Mouse (Mus musculus) kidney, postnatal 0 days (tissue): Measurements from ENCODE around the gene Mrpl24. TPM values are rescaled to one million over a fixed set of nuclear protein-coding genes. Genes with fewer than 3 reads are reported as not detected.
A peak's percentile ranks its signal among the peaks of the same experiment; 100 is the strongest.

ENCODE experiments used
- ATAC-seq: fragments of 200-750 bp; cut with Nextera tagmentation; replicated peaks from 2 replicates; pipeline ENCODE4 v1.8.0; 2017; ENCODE audit warnings: low read depth, moderate number of reproducible peaks, moderate TSS enrichment, moderate library complexity; ENCODE audit not compliant: low FRiP score
- DNase-seq: peaks from one replicate; pipeline ENCODE4 v3.0.0-alpha.2; 2016; ENCODE audit warnings: low spot score
- H3K27ac ChIP-seq: fragments of 300-500 bp; sonication (generic); 2 replicates; pipeline ENCODE4 v1.5.1; 2014; ENCODE audit warnings: mild to moderate bottlenecking
- H3K27me3 ChIP-seq: fragments of 300-500 bp; sonication (generic); 2 replicates; pipeline ENCODE4 v1.6.1; 2014; ENCODE audit warnings: low read length, mixed read lengths; ENCODE audit not compliant: insufficient read depth
- H3K36me3 ChIP-seq: fragments of 300-500 bp; sonication (generic); 2 replicates; pipeline ENCODE4 v1.6.1; 2014; ENCODE audit warnings: low read length, mixed read lengths; ENCODE audit not compliant: insufficient read depth
- H3K4me1 ChIP-seq: fragments of 300-500 bp; sonication (generic); replicated peaks from 2 replicates; pipeline ENCODE4 v1.6.1; 2014; ENCODE audit warnings: antibody characterized with exemption, low read length, mixed read lengths; ENCODE audit not compliant: insufficient read depth
- H3K4me2 ChIP-seq: fragments of 300-500 bp; sonication (generic); 2 replicates; pipeline ENCODE4 v1.6.1; 2014; ENCODE audit warnings: mild to moderate bottlenecking, low read length, moderate library complexity, mixed read lengths
- H3K4me3 ChIP-seq: fragments of 300-500 bp; sonication (generic); replicated peaks from 2 replicates; pipeline ENCODE4 v1.5.1; 2014; ENCODE audit warnings: low read depth, low read length
- H3K9ac ChIP-seq: fragments of 300-500 bp; sonication (generic); 2 replicates; pipeline ENCODE4 v1.6.1; 2014; ENCODE audit warnings: low read depth, low read length
- H3K9me3 ChIP-seq: fragments of 300-500 bp; sonication (generic); replicated peaks from 2 replicates; pipeline ENCODE4 v1.6.1; 2016; ENCODE audit warnings: low read length, inconsistent platforms, mixed read lengths
- CTCF ChIP-seq: IDR thresholded peaks from 2 replicates; pipeline ENCODE4 v1.5.1; 2016; ENCODE audit warnings: antibody characterized with exemption, low read depth, mild to moderate bottlenecking, moderate library complexity
- WGBS: fragments of 180-500 bp; shearing (Covaris S2); extraction: QIAGEN DNeasy Blood & Tissue Kit; methylation state at CpG from one replicate; pipeline ENCODE4 v1.1.7; 2014; 5-methylcytosine and 5-hydroxymethylcytosine counted together
- polyA plus RNA-seq: library from polyadenylated mRNA; unstranded; fragments of >200 nt; fragmentation: Nextera tagmentation; extraction: Ambion mirVana; gene quantifications from 2 replicates; pipeline ENCODE4 v1.2.1, GENCODE M21; 2015

Mrpl24 gene
- polyA plus RNA-seq, 1 experiment from 2014 or later = 88.1 TPM

DNA sequence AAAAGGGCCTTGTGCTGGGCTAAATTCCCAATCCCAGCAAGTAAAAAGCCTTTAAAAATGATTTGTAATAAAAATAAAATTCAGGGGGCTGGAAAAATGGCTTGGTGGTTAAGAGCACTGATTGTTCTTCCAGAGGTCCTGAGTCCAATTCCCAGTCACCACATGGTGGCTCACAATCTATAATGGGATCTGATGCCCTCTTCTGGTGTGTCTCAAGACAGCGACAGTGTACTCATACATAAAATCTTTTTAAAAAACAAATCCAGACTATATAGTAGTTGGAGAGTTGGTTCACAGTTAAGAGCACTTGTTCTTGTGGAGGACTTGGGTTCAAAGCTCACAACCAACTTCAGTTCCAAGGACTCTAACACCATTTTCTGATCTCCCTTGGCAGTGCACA lies 2.3 kb upstream of the Mrpl24 start:
- Histone ChIP-seq H3K27ac (no peak overlapping the region), H3K9me3 (no peaks in the 10 kb centered on the region), H3K4me2 (no peak overlapping the region), H3K27me3 (no peaks in the 10 kb centered on the region), H3K9ac (no peak overlapping the region), H3K4me1 (peaks cover 4% of the 10 kb centered on the region; the same call in 1 of the 2 replicates), H3K36me3 (peaks cover 38% of the 10 kb centered on the region), H3K4me3 (no peak overlapping the region)
- peak; percentile 37; the same call in 1 of the 2 replicates for TF ChIP-seq CTCF
- DNase-seq (no peak), ATAC-seq (no peak)
- WGBS = 92% methylated on average over 1 of the region's 1 CpGs

DNA sequence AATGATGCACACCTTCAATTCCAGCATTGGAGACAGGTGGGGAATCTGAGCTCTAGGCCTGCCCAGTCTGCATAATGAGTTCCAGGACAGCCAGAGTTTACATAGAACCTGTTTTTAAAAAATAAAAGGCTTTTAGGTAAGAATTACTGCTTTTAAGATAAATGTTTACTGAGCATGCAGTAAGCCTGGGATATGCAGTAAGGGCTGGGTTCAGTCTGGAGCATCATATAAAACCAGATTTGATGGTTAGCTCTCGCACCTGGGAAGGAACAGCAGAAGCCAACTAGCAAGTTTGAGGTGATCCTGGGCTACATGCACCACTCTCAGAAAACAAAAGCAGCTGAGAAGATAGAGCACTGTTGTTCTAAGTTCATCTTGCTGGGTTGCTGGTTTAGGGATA lies 755 bp upstream of the Mrpl24 start:
- 97% methylated on average over 1 of the region's 1 CpGs for WGBS
- H3K4me1 ChIP-seq = peaks cover 4% of the 10 kb centered on the region; the same call in 1 of the 2 replicates
- no peaks in the 10 kb centered on the region for H3K27me3 ChIP-seq
- H3K9me3 ChIP-seq = no peaks in the 10 kb centered on the region
- no peak for ATAC-seq
- DNase-seq = no peak
- H3K36me3 ChIP-seq = peaks cover 49% of the 10 kb centered on the region
- H3K27ac ChIP-seq = no peak overlapping the region
- H3K4me2 ChIP-seq = peak overlapping the region; percentile 22; the same call in 1 of the 2 replicates
- TF ChIP-seq CTCF = no peak
- H3K4me3 ChIP-seq = no peak overlapping the region
- H3K9ac ChIP-seq = no peak overlapping the region

DNA sequence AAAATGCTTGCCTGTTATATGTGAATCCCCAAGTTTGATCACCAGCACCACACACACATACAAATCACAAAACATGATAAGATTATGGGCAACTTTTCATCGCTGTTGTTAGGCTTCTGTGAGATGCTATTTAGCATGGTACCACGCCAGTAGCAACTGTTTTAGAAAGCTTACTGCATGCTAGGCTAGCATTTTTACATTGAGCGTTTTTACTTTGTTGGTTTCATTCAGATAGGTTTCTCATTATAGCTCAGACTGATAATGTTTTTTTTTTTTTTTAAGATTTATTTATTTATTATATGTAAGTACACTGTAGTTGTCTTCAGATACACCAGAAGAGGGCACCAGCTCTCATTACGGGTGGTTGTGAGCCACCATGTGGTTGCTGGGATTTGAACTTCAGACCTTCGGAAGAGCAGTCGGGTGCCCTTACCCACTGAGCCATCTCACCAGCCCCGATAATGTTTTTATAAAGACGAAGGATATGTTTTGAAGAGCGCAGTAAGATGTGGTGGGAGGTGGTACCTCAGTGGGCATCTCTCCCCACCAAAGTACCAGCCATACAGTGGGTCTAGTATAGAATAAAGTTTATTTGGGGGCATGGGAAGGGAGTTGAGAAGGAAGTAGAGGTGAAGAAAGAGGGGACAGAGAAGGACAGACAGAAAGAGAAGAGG lies 1.1 kb downstream of the Mrpl24 start:
- WGBS = 64% methylated on average over 9 of the region's 9 CpGs
- H3K27me3 ChIP-seq = no peaks in the 10 kb centered on the region
- DNase-seq (no peak), ATAC-seq (no peak)
- H3K4me3 ChIP-seq = peak overlapping the region; percentile 59
- peaks cover 4% of the 10 kb centered on the region; the same call in 1 of the 2 replicates for H3K4me1 ChIP-seq
- H3K4me2 ChIP-seq = peak overlapping the region; percentile 72
- H3K27ac ChIP-seq = no peak overlapping the region
- H3K9ac ChIP-seq = peak overlapping the region; percentile 73; the same call in 1 of the 2 replicates
- H3K9me3 ChIP-seq = no peaks in the 10 kb centered on the region
- peaks cover 51% of the 10 kb centered on the region for H3K36me3 ChIP-seq
- TF ChIP-seq CTCF = peak; percentile 38; the same call in 1 of the 2 replicates

DNA sequence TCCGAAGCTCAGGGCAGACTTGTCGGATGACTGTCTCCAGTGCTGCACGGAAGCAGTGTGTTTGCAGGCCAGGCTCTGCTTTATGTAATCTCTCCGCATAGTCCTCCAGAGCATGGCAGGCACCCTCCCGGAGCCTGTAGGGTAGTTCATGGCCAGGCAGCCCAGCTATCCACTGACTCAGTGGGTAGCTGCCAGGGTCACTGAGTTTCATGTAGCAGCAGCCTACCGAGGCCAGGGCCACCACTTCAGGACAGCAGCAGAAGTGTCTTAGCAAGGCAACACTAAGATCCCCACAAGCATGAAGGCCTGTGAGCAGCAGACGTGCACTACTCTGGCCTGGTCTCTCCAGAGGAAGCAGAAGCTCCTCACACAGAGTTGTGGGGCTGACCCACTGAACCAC lies 5.7 kb downstream of the Mrpl24 start:
- no peak for ATAC-seq
- Histone ChIP-seq H3K27ac (no peak overlapping the region), H3K36me3 (peaks cover 43% of the 10 kb centered on the region), H3K4me2 (no peak overlapping the region), H3K4me3 (no peak overlapping the region), H3K4me1 (peaks cover 3% of the 10 kb centered on the region; the same call in 1 of the 2 replicates), H3K27me3 (no peaks in the 10 kb centered on the region), H3K9ac (no peak overlapping the region), H3K9me3 (no peaks in the 10 kb centered on the region)
- DNase-seq = no peak
- 86% methylated on average over 7 of the region's 7 CpGs for WGBS
- no peak for TF ChIP-seq CTCF

DNA sequence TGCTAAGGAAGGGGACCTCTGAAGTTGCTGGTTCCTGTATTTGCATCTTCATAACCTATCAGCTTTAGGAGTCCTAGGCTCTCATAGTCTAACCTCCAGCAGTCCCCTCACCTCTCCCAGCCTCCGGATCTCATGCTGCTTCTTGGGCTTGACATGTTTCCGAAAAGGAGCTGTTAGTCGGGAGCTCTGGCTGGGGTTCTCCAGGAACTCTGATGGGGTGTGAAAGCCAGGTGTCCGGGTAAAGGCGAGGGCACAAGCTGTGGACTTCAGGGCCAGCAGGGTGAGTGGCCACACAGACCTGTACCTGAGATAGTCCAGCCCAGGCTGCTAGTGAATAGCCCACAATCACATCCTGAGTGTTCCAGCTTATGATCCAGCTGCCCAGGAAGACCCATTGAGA lies 8.1 kb downstream of the Mrpl24 start:
- H3K27ac ChIP-seq = no peak overlapping the region
- H3K4me3 ChIP-seq = no peak overlapping the region
- no peak for TF ChIP-seq CTCF
- peaks cover 40% of the 10 kb centered on the region for H3K36me3 ChIP-seq
- WGBS = 93% methylated on average over 5 of the region's 5 CpGs
- no peak for ATAC-seq
- H3K9me3 ChIP-seq = no peaks in the 10 kb centered on the region
- no peak overlapping the region for H3K9ac ChIP-seq
- no peak overlapping the region for H3K4me2 ChIP-seq
- no peak for DNase-seq
- H3K27me3 ChIP-seq = no peaks in the 10 kb centered on the region
- peaks cover 7% of the 10 kb centered on the region; the same call in 1 of the 2 replicates for H3K4me1 ChIP-seq

DNA sequence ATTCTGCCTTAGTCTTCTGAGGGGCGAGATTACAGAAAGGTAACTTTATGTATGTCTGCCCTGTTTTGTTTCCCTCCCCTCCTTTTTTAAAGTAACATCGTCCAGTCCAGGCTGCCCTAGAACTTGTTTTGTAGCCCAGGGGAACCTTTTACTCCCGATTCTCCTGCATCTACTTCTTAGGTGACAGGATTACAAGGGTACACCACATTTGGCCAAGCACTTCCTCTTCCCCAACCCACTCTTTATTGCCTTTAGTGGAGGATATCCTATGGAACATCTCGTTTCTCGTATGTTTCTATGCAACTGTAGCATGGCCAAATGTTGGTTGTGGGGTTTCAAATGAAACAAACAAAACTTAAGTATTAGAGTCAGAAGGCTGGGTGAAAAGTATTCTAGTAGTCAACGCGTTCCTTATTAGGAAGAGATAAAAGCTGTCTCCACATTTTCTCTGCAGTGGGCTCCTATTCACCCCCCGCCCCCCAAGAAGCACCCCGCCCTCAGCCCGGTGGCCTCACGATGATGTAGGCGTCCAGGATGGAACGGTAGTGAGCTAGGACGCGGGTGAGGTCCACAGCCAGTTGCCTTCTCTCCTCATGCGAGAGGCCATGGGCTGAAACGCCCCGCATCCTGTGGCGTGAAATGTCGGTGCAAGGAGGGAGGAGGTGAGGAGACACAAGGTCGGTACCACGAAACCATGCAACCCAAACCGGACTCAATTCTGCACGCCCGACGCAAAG lies 10.2 kb downstream of the Mrpl24 start:
- WGBS = 3% methylated on average over 26 of the region's 26 CpGs
- H3K27me3 ChIP-seq = no peaks in the 10 kb centered on the region
- peaks cover 29% of the 10 kb centered on the region for H3K36me3 ChIP-seq
- H3K4me3 ChIP-seq = peak overlapping the region; percentile 80
- H3K4me1 ChIP-seq = peaks cover 7% of the 10 kb centered on the region; the same call in 1 of the 2 replicates
- H3K4me2 ChIP-seq = peak overlapping the region; percentile 84
- no peaks in the 10 kb centered on the region for H3K9me3 ChIP-seq
- DNase-seq (no peak), ATAC-seq (peak; percentile 40)
- TF ChIP-seq CTCF = no peak
- H3K27ac ChIP-seq = peak overlapping the region; percentile 93
- H3K9ac ChIP-seq = peak overlapping the region; percentile 87
